Mouse (Mus musculus) embryo, embryonic 10 days (tissue): ENCODE results near the gene Dapk3.

Source experiments
- DNase-seq: peaks from one replicate; pipeline ENCODE4 v3.0.0-alpha.2; 2015; ENCODE audit warnings: low spot score

The Dapk3 gene

DNA sequence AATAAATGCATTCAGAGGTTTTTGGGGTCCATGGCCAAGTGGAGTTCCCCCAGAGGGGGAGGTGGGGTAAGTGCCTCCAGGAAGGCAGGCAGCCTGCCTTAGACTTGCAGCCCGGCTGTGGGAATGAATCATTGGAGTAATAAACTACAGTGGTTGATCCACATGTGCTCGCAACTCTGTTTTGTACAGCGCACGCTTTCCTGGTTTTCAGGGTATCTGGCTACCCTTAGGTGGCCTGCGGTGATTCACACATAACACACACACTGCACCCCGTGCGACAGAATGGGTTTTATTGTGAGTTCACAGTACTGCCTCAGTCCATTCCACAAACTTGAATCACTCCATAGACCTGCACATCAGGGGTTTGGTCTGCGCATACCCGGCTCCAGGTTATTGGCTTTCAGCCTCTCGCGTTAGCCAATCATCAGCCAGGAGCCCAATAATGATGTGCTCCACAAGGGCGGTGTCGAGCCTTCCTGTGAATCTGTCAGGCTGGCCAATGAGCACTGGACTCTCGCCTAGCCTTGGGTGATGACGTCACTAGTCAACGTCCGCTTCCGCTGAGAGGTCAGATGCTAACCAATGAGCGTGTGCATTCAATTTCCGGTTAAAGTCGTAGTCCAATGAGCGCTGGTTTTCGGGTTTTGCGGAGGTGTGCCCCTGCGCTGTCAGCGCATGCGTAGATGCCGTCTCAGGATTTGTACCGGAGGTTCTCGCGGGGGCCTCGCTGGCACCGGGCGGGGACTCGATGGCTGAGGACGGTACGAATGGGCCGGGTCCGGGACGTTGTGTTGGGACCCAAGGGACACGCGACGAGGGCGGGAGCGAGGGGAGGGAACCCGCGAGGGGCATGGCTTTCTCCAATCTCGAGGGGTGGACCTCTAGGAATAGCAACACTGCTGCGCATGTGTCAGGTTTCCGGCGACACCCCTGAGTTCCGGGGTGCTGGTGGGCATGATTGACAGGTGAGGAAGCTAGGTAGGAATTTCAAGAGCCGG lies at the start of gene Dapk3:
Dapk3 (plus strand) TSS at position 670 of the 998 bp plus-strand sequence.
- DNase-seq: peak; percentile 100

DNA sequence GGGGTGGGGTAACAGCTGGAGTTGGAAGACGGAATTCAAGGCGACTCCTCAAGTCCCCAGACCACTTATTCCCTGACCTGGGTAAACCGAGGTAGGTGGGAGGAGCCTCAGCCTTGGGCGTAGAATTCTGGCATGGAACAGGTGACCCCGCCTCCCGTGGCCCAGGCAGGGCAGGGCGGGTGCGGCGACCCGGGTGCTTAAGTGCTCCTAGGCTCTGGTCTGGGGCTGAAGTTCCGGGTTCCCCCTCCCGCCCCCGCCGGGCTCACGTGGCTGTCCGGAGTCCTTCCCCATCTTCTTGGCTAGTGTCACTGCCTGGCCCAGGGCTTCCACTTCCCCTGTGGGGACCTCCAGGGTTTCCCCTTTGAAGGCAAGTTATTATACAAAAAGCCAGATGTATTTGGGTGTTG lies 48.6 kb upstream of the Dapk3 start:
- peak; percentile 12 for DNase-seq

DNA sequence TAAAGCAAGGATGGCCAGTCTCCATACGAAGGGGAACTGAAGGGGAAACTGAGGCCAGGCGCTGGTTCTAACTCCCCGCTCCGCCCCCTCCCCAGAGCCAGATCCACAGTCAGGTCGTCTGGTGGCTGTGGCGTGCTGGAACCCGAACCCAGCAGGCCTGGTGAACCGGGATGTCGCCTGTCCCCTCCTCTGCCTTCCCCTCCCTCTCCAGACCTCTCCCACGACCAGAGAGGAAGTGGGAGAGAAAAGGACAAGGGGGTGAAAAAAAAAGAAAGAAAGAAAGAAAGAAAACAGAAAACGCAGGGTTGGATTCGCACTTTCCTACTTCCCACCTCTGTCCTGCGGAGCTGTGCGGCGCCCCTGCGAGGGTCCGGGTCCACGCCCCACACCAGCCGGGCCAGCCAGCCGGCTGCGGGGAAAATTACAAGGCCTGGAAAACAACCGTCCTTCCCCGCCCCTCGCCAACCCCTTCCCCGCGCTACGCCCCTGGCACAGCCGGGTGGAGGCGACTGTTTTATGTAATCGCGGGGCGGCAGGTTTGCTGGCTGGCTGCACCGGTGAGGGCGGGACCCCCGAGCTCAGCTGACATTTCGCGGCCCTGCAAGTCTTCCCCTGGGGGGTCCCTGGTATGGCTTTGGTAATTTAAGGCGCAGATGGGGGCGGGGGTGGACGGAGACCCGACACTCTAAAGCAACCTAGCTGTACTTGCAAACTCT lies 47.7 kb upstream of the Dapk3 start, which contains the start of gene Zbtb7a:
Zbtb7a (plus strand) TSS at position 255 of the 716 bp plus-strand sequence.
- peak; percentile 38 for DNase-seq

DNA sequence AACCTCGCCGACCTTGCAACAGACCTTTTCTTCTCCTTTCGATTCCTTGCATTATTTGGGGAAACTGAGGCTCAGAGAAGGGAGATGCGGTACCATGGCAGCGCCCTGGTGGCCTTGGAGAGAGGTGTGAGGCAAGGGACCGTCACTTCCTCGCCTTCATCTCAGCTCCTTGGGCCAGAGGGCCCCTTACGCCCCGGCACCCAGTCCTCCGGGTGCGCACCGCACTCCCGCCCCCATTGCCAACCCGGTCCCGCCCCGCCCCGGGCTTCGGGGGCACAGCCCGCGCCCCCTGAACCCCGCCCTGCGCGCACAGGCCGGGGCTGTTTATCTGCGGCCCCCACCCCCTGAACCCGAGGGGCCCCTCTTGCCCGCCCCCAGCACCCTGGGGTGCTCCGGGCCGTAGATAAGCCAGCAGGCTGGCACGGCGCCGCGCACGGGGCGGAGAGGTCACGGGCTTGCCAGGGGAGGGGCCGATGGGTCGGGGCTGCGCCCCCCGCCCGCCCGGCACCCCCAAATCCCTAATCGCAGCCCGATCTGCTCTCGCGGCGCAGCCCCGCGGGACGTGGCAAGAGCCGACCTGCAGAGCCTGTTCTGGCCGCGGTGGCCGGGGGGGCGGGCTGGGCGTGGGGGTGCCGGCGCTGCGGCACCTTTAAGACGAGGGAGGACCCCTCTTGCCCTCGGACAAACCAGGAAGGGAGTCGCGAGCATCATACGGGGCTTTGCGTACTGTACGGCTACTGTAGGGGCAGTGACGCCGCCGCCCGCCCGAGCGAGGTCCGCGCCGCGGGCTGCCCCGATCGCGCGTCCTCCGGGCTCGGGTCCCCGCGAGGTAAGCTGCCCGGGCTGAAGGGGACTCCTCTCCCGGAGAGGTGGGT lies 46.7 kb upstream of the Dapk3 start:
- peak; percentile 73 for DNase-seq

DNA sequence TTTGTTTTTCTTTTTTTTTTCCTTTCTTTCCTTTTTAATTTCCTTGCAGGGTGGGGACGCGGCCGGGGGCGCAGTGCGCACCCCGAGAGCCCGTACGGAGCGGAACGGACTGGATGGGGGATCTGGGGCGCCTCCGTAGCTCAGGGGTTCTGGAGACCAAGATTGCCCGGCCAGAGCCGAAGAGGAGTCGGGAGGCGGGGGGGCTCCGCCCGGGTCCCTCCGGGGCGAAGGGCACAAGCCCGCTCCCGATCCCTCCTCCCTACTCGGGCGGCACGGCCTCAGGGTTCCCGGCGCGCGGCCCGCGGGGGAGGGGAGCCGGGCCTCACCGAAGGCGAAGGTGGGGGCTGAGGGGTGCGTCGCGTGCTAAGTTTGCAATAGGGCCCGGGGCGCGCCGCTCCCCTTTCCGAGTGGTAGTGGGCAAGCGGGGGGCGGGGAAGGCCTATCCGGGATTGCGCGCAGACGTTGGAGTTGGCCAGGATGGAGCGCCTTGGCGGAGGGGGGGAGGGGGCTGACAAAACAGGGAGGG lies 46.0 kb upstream of the Dapk3 start:
- peak; percentile 76 for DNase-seq

DNA sequence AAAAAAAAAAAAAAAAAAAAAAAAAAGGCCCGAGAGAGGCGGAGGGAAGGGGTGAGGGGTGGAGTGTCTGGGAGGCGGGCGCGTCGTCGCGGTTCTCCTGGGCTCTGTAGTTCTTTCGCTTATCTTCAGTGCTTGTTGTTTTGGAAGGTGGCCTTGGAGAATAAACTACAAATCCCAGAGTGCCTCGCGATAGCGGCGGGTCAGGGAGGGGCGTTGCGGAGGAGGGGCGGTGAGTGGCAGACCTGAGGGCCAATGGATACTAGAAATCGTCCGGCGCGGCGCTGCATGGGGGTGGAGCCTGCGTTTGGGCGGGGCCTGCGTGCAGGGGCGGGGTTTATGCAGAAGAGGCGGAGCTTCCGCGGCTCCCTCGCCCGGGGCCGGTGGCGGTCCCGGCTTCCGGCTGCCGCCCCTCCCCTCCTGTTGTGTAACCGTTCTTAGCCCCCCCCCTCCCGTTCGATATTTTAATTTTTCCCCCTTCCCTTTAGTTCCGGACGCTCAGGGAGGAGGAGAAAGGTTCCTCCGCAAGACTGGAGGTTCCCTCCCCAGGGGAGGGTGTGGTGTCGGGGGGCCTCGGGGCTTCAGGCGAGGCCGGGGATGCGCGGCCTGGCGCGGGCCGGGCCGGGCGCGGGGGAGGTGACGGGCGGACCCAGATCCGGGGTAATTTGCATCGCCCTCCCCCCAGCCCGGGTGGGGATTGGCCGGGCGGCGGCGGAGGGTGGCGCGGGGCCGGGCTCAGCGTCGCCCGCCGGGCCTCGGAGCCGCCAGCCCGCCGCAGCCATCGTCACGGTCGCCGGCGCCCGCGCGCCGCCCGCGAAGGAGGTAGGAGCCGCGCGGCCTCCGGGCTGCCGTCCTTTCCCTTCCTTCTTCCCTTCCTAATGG lies 45.3 kb upstream of the Dapk3 start:
- peak; percentile 98 for DNase-seq

DNA sequence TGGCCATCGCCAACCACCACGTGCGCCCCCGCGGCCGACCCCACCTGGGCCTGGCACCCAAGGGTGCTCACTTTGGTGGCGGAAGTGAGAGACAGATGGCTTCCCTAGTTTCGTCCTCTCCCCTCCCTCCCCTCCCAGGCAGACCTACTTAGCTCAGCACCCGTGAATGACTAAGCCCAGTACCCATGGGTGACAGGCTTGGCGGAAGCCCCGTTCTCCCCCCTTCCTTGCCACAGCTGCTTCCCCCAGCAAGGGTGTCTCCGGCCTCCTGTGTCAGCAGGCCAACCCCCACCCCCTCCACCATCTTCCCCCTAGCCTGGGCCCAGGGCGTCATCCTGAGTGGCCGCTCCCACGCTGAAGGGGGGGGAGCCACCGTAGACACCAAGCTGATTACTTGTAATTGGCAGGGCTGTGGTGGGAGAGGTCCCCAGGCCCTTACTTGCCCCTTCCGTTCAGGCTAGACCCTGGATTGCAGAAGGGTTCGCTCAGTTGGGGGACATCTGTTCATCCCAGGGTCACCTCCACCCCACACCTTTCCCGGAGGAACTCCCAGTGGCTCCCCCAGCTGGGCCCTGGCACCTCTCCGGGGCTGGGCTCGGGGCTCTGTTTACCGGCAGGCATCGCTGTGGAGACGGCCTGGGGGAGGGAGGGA lies 44.5 kb upstream of the Dapk3 start:
- DNase-seq: peak; percentile 54

DNA sequence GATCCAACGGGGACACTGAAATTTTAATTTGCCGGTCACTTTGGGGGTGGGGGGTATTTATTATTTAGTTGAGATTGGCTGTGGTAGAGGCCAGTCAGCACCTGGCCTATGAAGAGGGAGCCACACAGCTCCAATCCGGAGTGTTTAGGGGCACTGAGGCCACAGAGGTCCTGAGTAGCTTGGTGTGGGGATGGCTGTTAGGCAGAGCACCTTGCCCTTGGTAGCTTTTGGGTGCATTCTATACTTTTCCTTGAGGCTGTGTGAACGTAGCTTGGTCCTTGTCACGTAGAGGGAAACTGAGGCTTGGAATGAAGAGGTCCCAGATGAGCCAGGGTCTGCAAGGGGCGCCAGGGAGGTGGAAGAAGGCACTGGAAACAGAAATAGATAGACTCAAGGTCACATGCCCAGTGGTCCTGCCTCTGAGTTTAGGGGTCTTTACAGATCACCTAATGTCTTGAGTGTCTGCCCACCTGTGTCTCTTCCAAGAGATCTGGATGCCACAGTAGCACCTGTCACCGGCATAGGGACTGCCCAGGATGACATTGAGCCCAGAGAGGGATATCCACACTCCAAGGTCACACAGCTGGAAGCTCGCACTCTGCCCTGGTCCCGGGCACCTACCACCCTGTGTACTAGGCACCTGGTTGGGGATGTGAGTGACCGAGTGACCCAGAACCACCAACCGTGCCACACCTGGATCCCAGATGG lies 43.8 kb upstream of the Dapk3 start:
- no peak for DNase-seq

DNA sequence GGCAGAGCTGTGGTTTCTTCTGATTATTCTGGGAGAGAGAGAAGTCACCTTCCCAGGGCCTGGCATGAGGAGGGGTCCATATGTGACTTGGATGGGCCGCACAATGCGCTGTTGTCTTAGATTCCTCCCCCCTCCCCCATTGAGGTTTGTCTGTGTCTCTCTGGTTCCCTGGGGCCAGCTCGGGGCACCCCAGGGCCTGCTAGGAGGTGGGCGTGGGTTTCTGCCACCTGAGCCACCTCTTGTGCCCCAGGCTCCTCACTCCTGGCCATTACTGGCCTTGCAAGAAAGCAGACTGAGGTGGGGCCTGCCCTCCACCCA lies 43.3 kb upstream of the Dapk3 start:
- DNase-seq: no peak

DNA sequence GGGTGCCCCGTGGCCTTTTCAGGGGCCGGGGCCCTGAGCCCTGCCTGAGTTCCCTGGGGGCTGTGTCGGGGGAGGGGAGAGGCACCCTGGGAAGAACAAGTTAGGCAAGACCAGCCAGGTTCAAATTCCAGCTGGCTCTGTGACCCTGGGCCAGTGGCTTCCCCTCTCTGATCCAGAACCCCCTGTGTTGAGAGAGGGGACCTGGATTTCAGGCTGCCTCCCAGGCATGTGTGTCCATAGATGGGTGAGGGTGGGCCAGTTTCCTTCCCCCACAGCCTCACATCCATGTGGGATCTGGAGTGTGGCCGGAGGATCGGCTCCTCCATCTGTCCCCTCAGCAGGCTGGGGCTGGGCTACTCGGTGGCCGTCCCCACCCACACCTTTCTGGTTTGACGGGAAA lies 42.8 kb upstream of the Dapk3 start:
- no peak for DNase-seq

DNA sequence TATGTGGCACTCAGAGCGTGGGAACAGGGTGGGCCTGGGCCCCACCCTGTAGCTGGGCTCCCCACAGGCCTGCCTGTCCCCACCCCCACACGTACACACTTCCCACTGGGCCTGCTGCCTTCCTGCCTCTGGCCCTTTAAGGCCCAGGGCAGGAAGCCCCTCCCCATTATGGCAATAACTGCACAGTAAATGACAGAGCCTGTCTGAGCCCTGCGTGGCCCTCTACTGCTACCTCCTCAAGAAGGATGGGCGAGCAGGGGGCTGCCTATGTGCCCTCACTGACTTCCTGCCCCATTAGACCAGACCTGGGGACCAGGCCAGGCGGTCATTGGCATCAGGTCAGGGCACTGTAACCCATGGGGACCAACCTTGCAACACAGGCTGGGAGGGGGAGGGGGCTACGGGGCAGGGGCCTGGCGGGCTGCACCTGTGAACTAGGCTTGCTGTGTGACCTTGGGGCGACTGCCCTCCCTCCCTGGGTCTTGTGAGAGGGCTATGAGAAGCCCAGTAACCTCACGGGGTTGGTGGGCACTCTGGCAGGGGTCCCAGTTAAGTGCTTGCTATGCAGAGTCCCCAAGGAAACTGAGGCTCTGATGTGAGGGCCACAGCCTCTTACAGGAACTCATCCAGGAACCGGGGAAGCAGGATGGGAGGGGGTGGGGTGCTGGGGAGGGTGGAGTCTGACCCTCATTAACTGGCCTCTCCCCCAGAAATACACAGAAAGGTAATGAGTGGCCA lies 41.9 kb upstream of the Dapk3 start:
- DNase-seq: no peak

DNA sequence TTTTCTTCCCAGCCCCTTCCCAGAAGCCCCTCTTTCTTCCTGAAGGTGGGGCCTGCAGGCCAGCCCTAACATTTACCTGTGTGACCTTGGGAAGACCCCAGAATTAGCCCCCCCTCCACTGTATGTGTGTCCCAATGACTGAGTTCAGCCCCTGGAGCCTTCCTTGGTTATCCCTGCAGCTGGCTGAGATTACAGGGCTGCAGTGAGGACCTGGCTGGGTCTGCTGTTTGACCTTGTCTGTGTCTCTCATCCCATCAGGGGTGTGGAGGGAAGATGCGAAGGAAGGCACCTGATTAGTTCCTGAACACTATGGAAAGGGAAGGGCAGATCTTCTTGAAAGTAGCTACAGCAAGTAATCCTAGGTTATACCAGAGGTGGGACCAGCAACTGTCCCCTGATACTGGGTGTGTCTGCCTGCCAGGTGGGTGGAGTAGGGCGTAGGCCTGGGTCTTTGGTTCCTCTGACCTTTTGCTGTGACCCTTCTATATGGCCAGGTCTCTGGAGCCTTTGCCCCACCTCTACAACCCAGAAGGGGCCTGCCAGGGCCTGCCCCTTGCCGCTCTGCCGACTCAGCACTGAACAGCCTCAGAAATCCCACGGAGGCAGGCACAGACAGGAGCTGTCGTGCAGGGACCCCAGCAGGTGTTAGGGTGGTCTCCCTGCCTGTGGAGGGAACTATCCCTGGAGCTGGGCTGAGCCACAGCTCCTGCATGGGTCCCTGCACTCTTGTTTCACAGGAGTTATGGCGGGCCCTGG lies 41.2 kb upstream of the Dapk3 start:
- DNase-seq: no peak

DNA sequence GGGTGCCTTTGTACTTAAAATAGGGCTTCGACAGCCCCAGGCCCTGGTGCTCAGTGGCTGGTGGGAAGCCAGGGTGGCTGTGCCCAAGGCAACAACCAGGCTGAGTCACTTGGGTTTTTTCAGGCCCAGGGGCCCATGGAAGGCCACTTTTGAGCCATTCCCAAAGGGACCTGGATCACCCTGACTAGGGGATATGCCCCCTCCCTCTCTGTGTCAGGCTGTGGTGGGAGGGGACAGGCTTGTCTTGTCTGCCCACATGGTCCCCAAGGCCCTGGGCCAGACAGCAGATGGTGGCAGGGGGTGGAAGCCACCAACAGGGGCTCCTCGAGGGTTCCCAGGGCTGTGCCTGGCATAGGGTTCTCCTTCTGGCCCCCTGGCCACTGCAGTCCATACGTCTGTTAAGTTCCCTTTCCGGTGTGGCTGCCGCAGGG lies 40.2 kb upstream of the Dapk3 start:
- no peak for DNase-seq

DNA sequence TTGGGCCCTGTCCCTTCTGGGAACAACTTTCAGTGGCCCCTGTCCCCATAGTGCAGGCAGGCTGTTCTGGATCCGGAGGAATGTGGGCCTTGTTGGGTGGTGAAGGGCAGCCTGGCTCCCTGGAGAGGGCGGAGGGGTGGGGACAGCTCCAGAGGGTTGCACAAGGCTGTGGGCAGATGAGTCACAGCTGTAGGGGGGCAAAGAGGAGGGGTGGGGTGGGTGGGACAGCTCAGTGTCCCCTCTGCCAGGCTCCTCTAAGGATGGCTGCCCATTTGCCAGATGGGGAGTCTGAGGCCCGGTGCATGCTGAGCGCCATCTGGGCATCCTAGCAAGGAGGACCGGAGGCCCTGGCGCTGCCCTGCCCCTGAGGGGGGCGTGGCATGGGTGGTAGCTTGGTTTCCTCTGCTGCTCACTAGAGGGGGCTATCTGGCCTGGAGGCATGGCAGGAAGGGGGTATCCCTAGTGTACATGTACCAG lies 39.6 kb upstream of the Dapk3 start:
- no peak for DNase-seq

DNA sequence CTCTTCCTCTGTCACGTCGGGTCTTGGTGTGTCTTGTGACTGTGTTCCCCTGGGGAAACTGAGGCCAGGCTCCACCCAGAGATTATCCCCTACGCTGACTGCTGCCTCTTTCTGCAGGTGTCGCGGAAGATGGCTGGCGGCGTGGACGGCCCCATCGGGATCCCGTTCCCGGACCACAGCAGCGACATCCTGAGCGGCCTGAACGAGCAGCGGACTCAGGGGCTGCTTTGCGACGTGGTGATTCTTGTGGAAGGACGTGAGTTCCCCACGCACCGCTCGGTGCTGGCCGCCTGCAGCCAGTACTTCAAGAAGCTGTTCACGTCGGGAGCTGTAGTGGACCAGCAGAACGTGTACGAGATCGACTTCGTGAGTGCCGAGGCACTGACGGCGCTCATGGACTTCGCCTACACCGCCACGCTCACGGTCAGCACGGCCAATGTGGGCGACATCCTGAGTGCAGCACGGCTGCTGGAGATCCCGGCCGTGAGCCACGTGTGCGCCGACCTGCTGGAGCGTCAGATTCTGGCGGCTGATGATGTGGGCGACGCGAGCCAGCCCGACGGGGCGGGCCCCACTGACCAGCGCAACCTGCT lies 38.9 kb upstream of the Dapk3 start:
- DNase-seq: no peak

DNA sequence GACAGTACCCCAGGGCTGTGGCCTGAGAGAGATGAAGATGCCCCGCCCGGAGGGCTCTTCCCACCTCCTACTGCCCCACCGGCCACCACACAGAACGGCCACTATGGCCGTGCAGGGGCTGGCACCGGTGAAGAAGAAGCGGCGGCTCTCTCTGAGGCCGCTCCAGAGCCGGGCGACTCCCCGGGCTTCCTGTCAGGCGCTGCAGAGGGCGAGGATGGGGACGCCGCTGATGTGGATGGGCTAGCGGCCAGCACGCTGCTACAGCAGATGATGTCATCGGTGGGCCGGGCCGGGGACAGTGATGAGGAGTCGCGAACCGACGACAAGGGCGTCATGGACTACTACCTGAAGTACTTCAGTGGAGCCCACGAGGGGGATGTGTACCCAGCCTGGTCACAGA lies 38.1 kb upstream of the Dapk3 start:
- no peak for DNase-seq

DNA sequence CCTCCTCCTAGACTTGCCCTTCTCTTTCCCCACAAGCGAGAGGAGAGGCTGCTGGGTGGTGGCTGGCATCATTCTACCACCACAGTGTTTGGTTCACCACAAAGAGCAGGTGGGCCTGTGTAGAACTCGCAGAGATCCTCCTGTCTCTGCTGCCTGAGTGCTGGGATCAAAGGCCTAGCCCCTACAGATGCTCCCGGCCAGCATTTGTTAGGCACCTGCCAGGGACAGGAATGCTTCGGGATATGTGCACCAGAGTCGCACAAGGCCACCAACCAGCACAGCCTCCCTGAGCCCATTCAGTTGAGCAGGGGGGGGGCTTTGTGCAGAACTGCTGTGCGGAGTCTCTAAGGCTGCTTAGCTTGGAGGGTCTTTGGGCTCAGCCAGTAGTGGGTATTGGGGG lies 37.5 kb upstream of the Dapk3 start:
- DNase-seq: no peak

DNA sequence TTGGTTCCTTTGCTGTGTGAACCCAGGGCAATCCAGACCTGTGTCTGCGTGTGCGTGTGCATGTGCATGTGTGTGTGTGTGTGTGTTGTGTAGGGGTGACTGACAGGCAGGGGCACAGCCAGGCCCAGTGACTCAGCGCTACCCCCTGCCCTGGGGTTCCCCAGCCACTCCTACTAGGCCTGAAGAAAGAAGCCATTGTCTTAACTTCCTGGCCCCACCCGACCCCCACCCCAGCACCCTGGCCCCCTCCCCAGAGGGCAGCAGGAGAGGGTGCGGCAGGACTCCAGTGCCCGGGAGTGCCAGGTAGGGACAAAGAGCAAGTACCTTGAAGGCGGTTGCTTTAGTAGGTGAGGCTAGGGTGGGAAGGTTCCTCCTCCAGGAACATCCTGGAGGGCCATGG lies 37.0 kb upstream of the Dapk3 start:
- no peak for DNase-seq
